Mouse (Mus musculus) kidney, adult 2 months (tissue): ENCODE data around the gene Sebox.

Experiments
- CTCF ChIP-seq: fragments of 200-500 bp; conservative IDR thresholded peaks from 2 replicates; pipeline ENCODE4 v1.5.1; 2011; ENCODE audit warnings: low read depth, mild to moderate bottlenecking, control low read depth, low read length, moderate library complexity, mixed read lengths; ENCODE audit not compliant: insufficient read depth, insufficient read length
- POLR2A ChIP-seq: fragments of 200-500 bp; IDR thresholded peaks from one replicate; pipeline ENCODE4 v1.6.1; 2011; ENCODE audit warnings: low read depth, low read length, control low read depth

DNA sequence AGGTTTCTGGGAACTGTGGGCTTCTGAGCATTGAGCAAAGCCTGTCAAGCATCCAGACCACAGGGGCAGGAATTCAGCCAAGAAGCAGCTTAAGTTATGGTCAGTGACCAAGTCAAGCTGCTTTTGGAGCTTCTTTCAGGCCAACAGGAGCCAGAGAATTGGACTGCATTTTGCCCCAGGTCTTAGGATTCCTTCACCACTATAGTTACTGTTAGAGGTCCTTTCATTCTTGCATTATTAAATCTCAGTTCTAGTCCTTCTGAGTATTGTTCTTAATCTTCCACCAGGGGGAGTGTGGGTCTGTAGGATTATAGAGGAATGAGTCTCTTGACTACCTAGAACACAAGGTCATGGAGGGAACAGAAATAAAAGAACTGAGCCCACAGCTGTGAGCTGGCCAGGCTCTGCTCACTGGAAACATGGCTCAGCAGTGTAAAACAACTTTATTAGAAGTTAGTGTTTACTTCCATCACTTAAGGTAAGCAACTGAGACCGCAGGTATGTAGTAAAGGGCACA is 19.3 kb downstream of the Sebox start:
- TF ChIP-seq POLR2A = no peak
- no peak for TF ChIP-seq CTCF
